Mouse (Mus musculus) heart, embryonic 15.5 days (tissue): ENCODE measurements around the gene Cd207. TPM values are rescaled to one million over a fixed set of nuclear protein-coding genes. Genes with fewer than 3 reads are reported as not detected.

Source experiments
- ATAC-seq: fragments of 200-750 bp; cut with Nextera tagmentation; replicated peaks from 2 replicates; pipeline ENCODE4 v1.8.0; 2017; ENCODE audit warnings: low read depth, moderate TSS enrichment; ENCODE audit not compliant: insufficient number of reproducible peaks, insufficient read depth, low FRiP score
- H3K27ac ChIP-seq: fragments of 300-500 bp; sonication (generic); 2 replicates; pipeline ENCODE4 v1.5.1; 2015; ENCODE audit warnings: mild to moderate bottlenecking, inconsistent platforms
- H3K27me3 ChIP-seq: fragments of 300-500 bp; sonication (generic); 2 replicates; pipeline ENCODE4 v1.6.1; 2015; ENCODE audit warnings: inconsistent platforms
- H3K36me3 ChIP-seq: fragments of 300-500 bp; sonication (generic); 2 replicates; pipeline ENCODE4 v1.6.1; 2015; ENCODE audit warnings: mild to moderate bottlenecking, inconsistent platforms
- H3K4me1 ChIP-seq: fragments of 300-500 bp; sonication (generic); replicated peaks from 2 replicates; pipeline ENCODE4 v1.6.1; 2015; ENCODE audit warnings: inconsistent platforms
- H3K4me2 ChIP-seq: fragments of 300-500 bp; sonication (generic); 2 replicates; pipeline ENCODE4 v1.6.1; 2015; ENCODE audit warnings: inconsistent platforms, mild to moderate bottlenecking, moderate library complexity
- H3K4me3 ChIP-seq: fragments of 300-500 bp; sonication (generic); 2 replicates; pipeline ENCODE4 v1.5.1; 2015; ENCODE audit warnings: mild to moderate bottlenecking, inconsistent platforms
- H3K9ac ChIP-seq: fragments of 300-500 bp; sonication (generic); 2 replicates; pipeline ENCODE4 v1.6.1; 2015; ENCODE audit warnings: mild to moderate bottlenecking, inconsistent platforms
- H3K9me3 ChIP-seq: fragments of 300-500 bp; sonication (generic); replicated peaks from 2 replicates; pipeline ENCODE4 v1.6.1; 2016; ENCODE audit warnings: inconsistent platforms
- WGBS: fragments of 180-500 bp; shearing (Covaris S2); methylation state at CpG from one replicate; pipeline ENCODE4 v1.1.7; 2015; ENCODE audit warnings: mixed read lengths; 5-methylcytosine and 5-hydroxymethylcytosine counted together
- polyA plus RNA-seq: library from polyadenylated mRNA; unstranded; fragments of >200 nt; fragmentation: Nextera tagmentation; extraction: Ambion mirVana; gene quantifications from 2 replicates; pipeline ENCODE4 v1.2.1, GENCODE M21; 2015

Cd207 gene
- polyA plus RNA-seq, 1 experiment from 2014 or later = 0.26 TPM

DNA sequence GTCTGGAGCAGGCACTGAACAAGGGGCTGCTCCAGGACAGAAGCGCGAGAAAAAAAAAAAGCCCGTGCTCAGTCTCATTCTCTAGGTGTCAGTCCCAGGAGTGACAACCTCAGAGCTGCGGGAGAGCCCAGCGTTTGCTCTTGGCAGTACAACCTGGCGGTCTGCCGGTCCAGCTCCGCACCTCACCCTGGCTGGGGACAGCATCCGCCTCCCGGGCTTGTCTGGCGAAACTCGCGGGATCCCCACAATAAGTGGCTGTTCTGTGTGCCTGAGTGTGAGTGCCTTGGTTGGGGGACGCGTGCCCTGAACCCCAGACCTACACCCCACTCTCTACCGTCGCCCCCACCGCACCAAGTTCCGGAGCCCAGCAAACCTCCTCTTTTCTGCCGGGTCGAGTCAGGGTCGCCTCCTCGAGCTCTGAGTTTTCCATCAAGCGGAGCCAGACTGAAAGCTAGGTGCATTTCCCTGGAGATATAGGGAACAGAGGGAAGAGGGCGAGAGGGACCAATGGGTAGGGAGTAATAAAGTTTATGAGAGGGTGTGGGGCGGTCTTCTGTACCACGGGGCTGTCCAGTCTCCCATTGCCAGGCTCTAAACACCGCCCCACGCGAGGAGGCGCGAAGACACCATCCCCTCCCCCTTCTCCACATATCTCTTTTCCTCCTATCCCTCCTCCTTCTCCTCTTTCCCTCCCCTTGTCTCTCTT is 32.9 kb upstream of the Cd207 start:
- peak; percentile 1; the same call in 1 of the 2 replicates for ATAC-seq
- Histone ChIP-seq H3K4me3 (peak overlapping the region; percentile 49), H3K27me3 (peaks cover 100% of the 10 kb centered on the region), H3K9ac (0 out of 2 replicates have a peak overlapping the region, but pooled peaks have one; percentile 3), H3K4me1 (peaks cover 33% of the 10 kb centered on the region), H3K4me2 (peak overlapping the region; percentile 88), H3K27ac (no peak overlapping the region), H3K36me3 (no peaks in the 10 kb centered on the region), H3K9me3 (no peaks in the 10 kb centered on the region)
- under 1% methylated on average over 32 of the region's 32 CpGs for WGBS

GRCm38 (mm10) chr6:83707738-83708510 is 30.3 kb upstream of the Cd207 start:
- WGBS = 9% methylated on average over 6 of the region's 6 CpGs

GRCm38 (mm10) chr6:83704701-83705100 is 27.0 kb upstream of the Cd207 start:
- peaks cover 95% of the 10 kb centered on the region for H3K27me3 ChIP-seq
- no peak for ATAC-seq

More at GRCm38 (mm10) chr6:83707738-83708510, 30.3 kb upstream of the Cd207 start:
- Histone ChIP-seq H3K9ac (no peak overlapping the region), H3K36me3 (no peaks in the 10 kb centered on the region), H3K27me3 (peaks cover 100% of the 10 kb centered on the region), H3K9me3 (no peaks in the 10 kb centered on the region), H3K4me2 (no peak overlapping the region), H3K4me1 (peaks cover 21% of the 10 kb centered on the region), H3K4me3 (no peak overlapping the region), H3K27ac (no peak overlapping the region)
- no peak for ATAC-seq

DNA sequence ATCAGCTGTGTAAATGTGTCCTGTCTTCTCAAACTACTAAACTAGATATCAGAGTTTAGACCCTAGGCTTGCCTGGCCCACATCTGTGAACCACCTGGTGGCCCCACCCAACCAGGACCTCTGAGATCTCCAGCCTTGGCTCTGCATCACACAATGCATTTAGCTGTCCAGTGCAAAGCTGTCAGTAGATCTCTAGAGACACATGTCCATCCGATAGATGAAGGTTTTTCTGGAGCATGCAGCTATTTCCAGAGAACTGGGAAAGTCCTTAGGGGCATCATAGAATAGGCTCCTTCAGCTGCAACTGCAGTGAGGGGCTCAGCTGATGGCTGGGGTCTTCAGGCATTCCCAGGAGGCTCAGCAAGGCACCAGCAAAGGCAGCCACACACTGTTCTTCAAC is 26.6 kb upstream of the Cd207 start:
- Histone ChIP-seq H3K27me3 (peaks cover 95% of the 10 kb centered on the region), H3K4me3 (no peak overlapping the region), H3K9ac (no peak overlapping the region), H3K27ac (no peak overlapping the region), H3K4me1 (peaks cover 7% of the 10 kb centered on the region), H3K4me2 (no peak overlapping the region), H3K9me3 (no peaks in the 10 kb centered on the region), H3K36me3 (no peaks in the 10 kb centered on the region)
- WGBS = 19% methylated on average over 1 of the region's 1 CpGs
- ATAC-seq = no peak

More at GRCm38 (mm10) chr6:83704701-83705100, 27.0 kb upstream of the Cd207 start:
- Histone ChIP-seq H3K4me1 (peaks cover 7% of the 10 kb centered on the region), H3K9ac (no peak overlapping the region), H3K27ac (no peak overlapping the region), H3K36me3 (no peaks in the 10 kb centered on the region), H3K4me2 (no peak overlapping the region), H3K9me3 (no peaks in the 10 kb centered on the region), H3K4me3 (no peak overlapping the region)
- WGBS = 24% methylated on average over 5 of the region's 5 CpGs

DNA sequence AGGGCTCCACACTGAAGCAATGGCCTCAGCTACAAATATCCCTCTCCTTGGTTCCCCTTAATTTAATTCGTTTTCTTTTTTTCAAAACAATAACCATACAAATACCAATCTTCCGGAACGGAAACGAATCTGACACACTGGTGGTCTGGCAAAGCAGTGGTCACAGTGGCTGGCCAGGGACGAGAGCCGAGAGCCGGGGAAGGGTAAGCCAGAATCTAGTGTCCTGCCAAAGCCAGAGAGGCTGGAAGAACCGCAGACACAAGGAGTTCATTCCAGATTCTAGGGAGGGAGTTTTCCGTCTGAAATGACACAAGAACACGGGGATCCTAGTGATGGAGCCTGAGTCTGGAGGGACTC is 26.0 kb upstream of the Cd207 start:
- no peak overlapping the region for H3K4me3 ChIP-seq
- ATAC-seq = no peak
- H3K4me2 ChIP-seq = no peak overlapping the region
- H3K9ac ChIP-seq = no peak overlapping the region
- WGBS = 1% methylated on average over 10 of the region's 10 CpGs
- H3K36me3 ChIP-seq = no peaks in the 10 kb centered on the region
- no peaks in the 10 kb centered on the region for H3K9me3 ChIP-seq
- peaks cover 7% of the 10 kb centered on the region for H3K4me1 ChIP-seq
- H3K27ac ChIP-seq = no peak overlapping the region
- peaks cover 95% of the 10 kb centered on the region for H3K27me3 ChIP-seq

DNA sequence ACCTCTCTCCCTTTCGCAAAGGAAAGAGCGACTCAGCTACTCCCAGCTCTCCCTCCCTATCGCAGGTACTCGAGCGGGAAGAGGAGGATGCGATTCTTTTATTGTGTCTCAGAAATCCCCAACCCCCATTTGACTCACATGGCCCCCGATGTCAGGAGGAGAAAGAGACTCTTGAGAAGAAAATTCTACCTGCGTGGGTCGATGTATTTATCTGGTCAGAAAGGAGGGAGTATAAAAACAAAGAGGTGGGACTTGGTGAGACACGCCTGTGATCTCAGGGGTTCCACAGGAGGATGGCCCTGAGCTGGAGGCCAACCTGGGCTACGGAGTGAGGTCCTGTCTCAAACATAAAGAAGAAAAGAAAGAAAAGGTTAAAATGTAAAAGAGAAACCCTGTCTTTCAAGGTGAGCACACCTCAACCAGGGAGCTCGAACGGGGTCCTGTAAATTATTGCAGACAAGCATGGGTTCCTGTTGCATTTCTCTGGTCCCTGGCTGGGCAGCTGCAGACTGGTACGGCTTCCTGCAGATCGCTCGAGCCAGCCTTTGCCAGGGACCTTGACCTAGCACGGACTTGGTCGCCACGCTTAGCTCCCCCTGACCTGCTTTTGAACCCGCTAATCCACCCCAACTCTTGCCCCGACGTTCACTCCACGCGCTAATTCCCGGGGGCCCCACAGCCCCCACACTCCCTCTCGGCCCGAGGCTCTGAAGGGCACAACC is 25.5 kb upstream of the Cd207 start:
- Histone ChIP-seq H3K9me3 (no peaks in the 10 kb centered on the region), H3K27me3 (peaks cover 95% of the 10 kb centered on the region), H3K4me1 (peaks cover 7% of the 10 kb centered on the region), H3K36me3 (no peaks in the 10 kb centered on the region), H3K4me3 (no peak overlapping the region), H3K9ac (no peak overlapping the region), H3K4me2 (no peak overlapping the region), H3K27ac (no peak overlapping the region)
- WGBS = 2% methylated on average over 27 of the region's 27 CpGs
- no peak for ATAC-seq

- Histone ChIP-seq H3K9ac (no peak overlapping the region), H3K36me3 (no peaks in the 10 kb centered on the region), H3K9me3 (no peaks in the 10 kb centered on the region), H3K27me3 (peaks cover 95% of the 10 kb centered on the region), H3K27ac (no peak overlapping the region), H3K4me2 (peak overlapping the region; percentile 18; the same call in 1 of the 2 replicates), H3K4me1 (peaks cover 7% of the 10 kb centered on the region), H3K4me3 (peak overlapping the region; percentile 5; the same call in 1 of the 2 replicates)
- ATAC-seq = no peak
- 2% methylated on average over 53 of the region's 53 CpGs for WGBS
Observed at GRCm38 (mm10) chr6:83702146-83702999, 24.7 kb upstream of the Cd207 start.

DNA sequence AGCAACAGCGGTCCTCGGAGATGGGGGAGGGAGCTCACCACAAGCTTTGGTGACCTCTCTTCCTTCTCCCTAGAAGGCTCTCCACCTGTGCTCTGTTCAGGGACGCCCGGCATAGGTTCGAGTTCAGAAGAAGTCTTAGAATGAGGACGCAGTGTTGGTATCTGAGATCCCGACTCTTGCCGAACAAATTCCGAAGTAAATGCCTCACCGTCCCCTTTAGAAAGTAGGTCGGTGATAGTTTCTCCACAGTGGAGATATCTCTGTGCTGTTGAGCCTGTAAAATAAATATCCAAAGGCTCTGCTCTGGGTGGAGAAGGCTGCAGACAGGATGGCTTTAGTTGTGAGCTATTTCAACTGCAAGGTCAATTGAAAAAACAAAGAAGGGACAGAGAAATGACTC is 23.3 kb upstream of the Cd207 start:
- no peaks in the 10 kb centered on the region for H3K9me3 ChIP-seq
- ATAC-seq = no peak
- H3K4me3 ChIP-seq = no peak overlapping the region
- no peak overlapping the region for H3K4me2 ChIP-seq
- H3K9ac ChIP-seq = no peak overlapping the region
- no peak overlapping the region for H3K27ac ChIP-seq
- H3K36me3 ChIP-seq = no peaks in the 10 kb centered on the region
- WGBS = 1% methylated on average over 11 of the region's 11 CpGs
- peaks cover 95% of the 10 kb centered on the region for H3K27me3 ChIP-seq
- H3K4me1 ChIP-seq = peaks cover 7% of the 10 kb centered on the region

DNA sequence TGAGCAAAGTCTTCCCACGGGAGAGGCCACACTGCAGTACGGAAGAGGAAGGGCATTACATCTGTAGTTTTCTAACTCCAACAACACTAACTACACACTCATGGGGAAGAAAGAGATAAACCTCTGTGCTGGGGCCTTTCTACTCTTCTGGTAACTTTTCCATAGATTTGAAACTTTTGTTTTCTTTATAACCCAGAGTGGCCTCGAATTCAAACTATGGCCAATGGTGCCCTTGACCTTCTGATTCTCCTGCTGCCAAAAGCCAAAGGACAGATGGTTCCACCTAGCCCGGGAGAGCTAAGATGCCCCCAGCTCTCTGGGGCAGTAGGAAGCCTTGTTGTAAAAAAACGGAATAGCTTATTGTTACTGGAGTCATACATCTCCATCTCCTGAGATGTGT is 22.3 kb upstream of the Cd207 start:
- no peak overlapping the region for H3K4me2 ChIP-seq

GRCm38 (mm10) chr6:83697932-83698331 is 20.3 kb upstream of the Cd207 start:
- Histone ChIP-seq H3K27ac (no peak overlapping the region), H3K9me3 (no peaks in the 10 kb centered on the region), H3K36me3 (no peaks in the 10 kb centered on the region), H3K27me3 (peaks cover 95% of the 10 kb centered on the region), H3K4me3 (no peak overlapping the region), H3K9ac (no peak overlapping the region), H3K4me2 (no peak overlapping the region), H3K4me1 (peaks cover 10% of the 10 kb centered on the region)
- ATAC-seq = no peak
- whole genome bisulfite sequencing = 4% methylated on average over 8 of the region's 8 CpGs

More for the DNA sequence above, 22.3 kb upstream of the Cd207 start:
- H3K36me3 ChIP-seq = no peaks in the 10 kb centered on the region
- H3K9me3 ChIP-seq = no peaks in the 10 kb centered on the region
- peaks cover 95% of the 10 kb centered on the region for H3K27me3 ChIP-seq
- peaks cover 7% of the 10 kb centered on the region for H3K4me1 ChIP-seq
- no peak overlapping the region for H3K27ac ChIP-seq
- 4% methylated on average over 5 of the region's 5 CpGs for WGBS
- no peak overlapping the region for H3K9ac ChIP-seq
- no peak overlapping the region for H3K4me3 ChIP-seq
- ATAC-seq = no peak
